ENCODE assay signal across 16 mouse cellular contexts in the genomic region with DNA sequence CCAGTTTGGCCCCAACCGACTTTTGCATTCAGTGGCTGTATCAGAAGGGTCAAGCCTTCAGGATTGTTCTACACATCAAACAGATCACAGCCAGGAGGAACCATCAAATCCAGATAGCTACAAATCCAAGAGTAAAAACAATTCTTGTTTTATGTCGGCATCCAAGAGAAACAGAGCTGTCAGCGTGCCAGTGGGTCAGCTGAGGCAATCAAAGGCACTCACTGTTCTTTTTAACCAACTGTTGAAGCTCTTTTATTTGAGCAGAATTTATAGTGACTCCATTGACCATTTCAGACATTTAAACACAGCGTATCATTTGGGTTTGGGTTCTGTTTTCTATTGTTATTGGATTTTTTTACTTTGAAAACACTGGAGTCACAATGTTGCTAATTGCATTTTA. TPM values are rescaled to one million over a fixed set of nuclear protein-coding genes. Genes with fewer than 3 reads are reported as not detected.
DNase-seq lines count a peak whose midpoint lies in the region; ATAC-seq lines count a peak whose summit lies in the region.
"Had no signal": no experiment of that assay in that cellular context is flagged by ENCODE, and none has a peak within 500 bp of the region (broad histone marks: within the 10 kb centered on the region; RNA-seq: fewer than 3 reads in every experiment).

No protein-coding gene starts in this region.

- no peak for ATAC-seq in hindbrain, embryonic 15.5 days (ENCODE audit: low FRiP score, low read depth)
- ATAC-seq in hindbrain, embryonic 11.5 days (ENCODE audit: low FRiP score): no peak
- ATAC-seq: CD4-positive, CD25-positive, alpha-beta regulatory T cell, adult 4 months; forebrain, embryonic 16.5 days had no signal

- H3K9me3 ChIP-seq in hindbrain, embryonic 15.5 days: no peaks in the 10 kb centered on the region
- no peaks in the 10 kb centered on the region for H3K9me3 ChIP-seq in hindbrain, embryonic 11.5 days (ENCODE audit: control insufficient read depth, low read length)
- H3K9me3 ChIP-seq: hindbrain, embryonic 10.5 days; limb, embryonic 15.5 days had no signal

- no peaks in the 10 kb centered on the region for H3K36me3 ChIP-seq in hindbrain, embryonic 15.5 days
- H3K36me3 ChIP-seq in hindbrain, embryonic 11.5 days (ENCODE audit: control insufficient read depth, insufficient read depth, low read length): no peaks in the 10 kb centered on the region
- H3K36me3 ChIP-seq: hindbrain, embryonic 10.5 days; limb, embryonic 15.5 days had no signal

- 0 out of 2 replicates have a peak overlapping the region, but pooled peaks have one; percentile 11 for H3K4me2 ChIP-seq in hindbrain, embryonic 15.5 days
- H3K4me2 ChIP-seq in hindbrain, embryonic 11.5 days (replicated peaks; ENCODE audit: low read depth, low read length): no peak overlapping the region
- H3K4me2 ChIP-seq: limb, embryonic 15.5 days had no signal

- H3K27me3 ChIP-seq in hindbrain, embryonic 15.5 days: no peaks in the 10 kb centered on the region
- no peaks in the 10 kb centered on the region for H3K27me3 ChIP-seq in hindbrain, embryonic 11.5 days (ENCODE audit: control insufficient read depth, insufficient read depth, low read length)
- H3K27me3 ChIP-seq: limb, embryonic 15.5 days had no signal

- no peak for DNase-seq in hindbrain, embryonic 11.5 days (ENCODE audit: low spot score)
- DNase-seq in retina, postnatal 1 day: peak; percentile 34
- DNase-seq in retina, embryonic 14.5 days (ENCODE audit: low spot score): no peak
- DNase-seq in layer of hippocampus, postnatal 10 days (ENCODE audit: low spot score in 2 of 2): peak; percentile 19 to 20
- peak; percentile 7 for DNase-seq in right cerebral cortex, postnatal 14 days
- DNase-seq in gastrocnemius, postnatal 14 days: no peak
- DNase-seq in adrenal gland, postnatal 14 days: no peak
- DNase-seq: kidney, adult 2 months; lung, adult 18-20 months; lung, postnatal 4 days; thymus, postnatal 36 days had no signal

- no peak overlapping the region for H3K4me3 ChIP-seq in hindbrain, embryonic 15.5 days
- H3K4me3 ChIP-seq in hindbrain, embryonic 11.5 days (ENCODE audit: low read depth, low read length): no peak overlapping the region
- H3K4me3 ChIP-seq: hindbrain, embryonic 10.5 days; limb, embryonic 15.5 days had no signal

- 41% methylated on average over 4 of the region's 4 CpGs for WGBS in hindbrain, embryonic 15.5 days
- 58% methylated on average over 4 of the region's 4 CpGs for WGBS in hindbrain, embryonic 11.5 days

- no peak overlapping the region for H3K9ac ChIP-seq in hindbrain, embryonic 15.5 days
- no peak overlapping the region for H3K9ac ChIP-seq in hindbrain, embryonic 11.5 days (ENCODE audit: low read depth, low read length)
- H3K9ac ChIP-seq: limb, embryonic 15.5 days had no signal

- intact Hi-C loops in gastrocnemius, postnatal 14 days (cut with DNase I; ENCODE audit: low total_unique reads): no loop called here

- H3K27ac ChIP-seq in hindbrain, embryonic 15.5 days (replicated peaks): no peak overlapping the region
- H3K27ac ChIP-seq in hindbrain, embryonic 11.5 days (ENCODE audit: low read depth, low read length): no peak overlapping the region
- H3K27ac ChIP-seq: hindbrain, embryonic 10.5 days; limb, embryonic 15.5 days had no signal

- no peaks in the 10 kb centered on the region for H3K4me1 ChIP-seq in hindbrain, embryonic 15.5 days (replicated peaks)
- H3K4me1 ChIP-seq in hindbrain, embryonic 11.5 days (replicated peaks; ENCODE audit: control insufficient read depth, insufficient read depth, low read length): no peaks in the 10 kb centered on the region
- H3K4me1 ChIP-seq: limb, embryonic 15.5 days had no signal

RNA-seq across cellular contexts. Expression of gene Dnajc24, which starts 34.9 kb away (rescaled TPM):
- 34.4 and 34.5 TPM in 2 replicates for polyA plus RNA-seq in hindbrain, embryonic 15.5 days (2015; fragmentation: Nextera tagmentation; extraction: Ambion mirVana)
- 52.2 and 52.7 TPM in 2 replicates for polyA plus RNA-seq in hindbrain, embryonic 11.5 days (2014; fragmentation: Nextera tagmentation; extraction: Ambion mirVana)
- 10 to 100 TPM; 21.6 to 27.3 TPM for total RNA-seq in layer of hippocampus, postnatal 10 days (2021)
- 1 to 10 TPM; 7.4 to 9.0 TPM for total RNA-seq in gastrocnemius, postnatal 14 days (2021)
- total RNA-seq in adrenal gland, postnatal 14 days (2021): 20.9 and 23.9 TPM in 2 replicates

Comparison
In these comparisons a context has a peak if more than half of its experiments do, and no peak if none do; other contexts are left out.
1. DNase-seq: peak in retina, postnatal 1 day (single experiment), layer of hippocampus, postnatal 10 days (2 of 2) and right cerebral cortex, postnatal 14 days (single experiment); none in hindbrain, embryonic 11.5 days (single experiment), retina, embryonic 14.5 days (single experiment), gastrocnemius, postnatal 14 days (single experiment) and adrenal gland, postnatal 14 days (single experiment).